Mouse (Mus musculus) CH12F3 (cell line): ENCODE measurements around the gene Rplp2.

Experiments
- in situ Hi-C: fragments of 300-500 bp; cut with MboI; formaldehyde crosslinking; loops from 2 replicates; pipeline ENCODE4 v1.14.3; 2020; ENCODE audit warnings: low sequenced_read_pairs

The Rplp2 gene

DNA sequence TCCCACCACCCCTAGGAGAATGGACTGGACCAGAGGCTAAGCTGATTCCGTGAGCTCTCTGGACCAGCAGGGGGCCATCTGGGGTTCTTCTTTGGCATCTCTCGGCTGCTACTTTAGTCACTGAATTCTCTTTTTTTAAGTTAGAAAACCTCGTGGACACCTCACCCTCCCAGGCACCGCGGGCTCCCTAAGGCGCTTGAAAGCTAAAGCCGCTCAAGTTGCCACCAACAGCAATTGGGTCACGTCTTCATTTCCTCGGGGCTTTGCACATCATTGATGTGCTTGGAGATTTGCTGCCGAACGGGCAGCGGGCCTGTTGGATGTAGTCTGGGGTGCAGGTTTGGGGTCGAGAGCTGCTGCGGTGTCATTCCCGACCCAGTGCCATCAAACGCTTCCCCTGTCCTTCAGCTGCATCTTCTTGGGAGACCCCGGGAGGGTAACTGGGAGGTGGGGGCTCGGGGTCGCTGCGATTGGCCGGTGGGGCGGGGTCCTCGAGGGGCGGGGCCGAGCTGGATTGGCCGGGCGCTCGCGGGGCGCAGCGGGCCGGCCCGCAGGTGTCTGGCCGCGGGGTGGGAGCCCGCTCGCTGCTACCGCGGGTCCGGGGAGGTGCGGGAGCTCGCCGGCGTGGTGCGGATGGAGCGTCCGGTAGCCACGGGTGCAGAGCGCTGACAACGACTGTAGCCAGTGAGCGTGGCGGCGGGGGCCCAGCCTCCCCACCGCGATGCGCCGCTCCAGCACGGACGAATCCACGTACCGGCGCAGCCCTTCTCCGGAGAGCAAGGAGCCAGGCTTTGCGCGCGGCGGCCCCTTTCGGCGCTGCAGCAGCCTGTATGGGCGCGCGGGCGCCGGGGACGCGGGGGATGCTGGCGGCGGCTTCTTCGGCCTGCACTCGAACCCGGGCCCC, 34.6 kb downstream of the Rplp2 start:
- in situ Hi-C loops, result no loop called here

DNA sequence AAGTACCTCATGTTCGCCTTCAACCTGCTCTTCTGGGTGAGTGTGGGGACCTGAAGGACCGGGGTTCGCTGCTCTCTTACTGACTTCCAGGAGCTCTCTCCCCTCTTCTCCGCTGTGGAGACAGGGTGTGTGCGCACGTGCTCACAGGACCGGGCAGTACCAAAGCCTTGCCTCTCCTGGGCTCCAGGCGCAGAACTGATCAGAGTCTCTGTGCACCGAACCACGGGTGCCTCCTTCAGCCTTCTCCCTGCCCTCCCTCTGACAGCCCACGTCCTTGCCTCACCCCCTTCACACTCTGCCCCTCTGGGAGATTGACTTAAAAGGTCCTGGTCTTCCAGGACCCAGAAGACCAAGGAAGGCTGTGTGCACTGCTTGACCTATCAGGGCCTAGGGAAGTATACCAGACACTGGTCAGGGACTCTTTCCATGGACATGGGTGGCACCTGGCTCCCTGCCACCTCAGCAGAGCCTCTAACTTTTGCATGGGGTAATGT, 35.4 kb downstream of the Rplp2 start:
- in situ Hi-C loops, result no loop called here

DNA sequence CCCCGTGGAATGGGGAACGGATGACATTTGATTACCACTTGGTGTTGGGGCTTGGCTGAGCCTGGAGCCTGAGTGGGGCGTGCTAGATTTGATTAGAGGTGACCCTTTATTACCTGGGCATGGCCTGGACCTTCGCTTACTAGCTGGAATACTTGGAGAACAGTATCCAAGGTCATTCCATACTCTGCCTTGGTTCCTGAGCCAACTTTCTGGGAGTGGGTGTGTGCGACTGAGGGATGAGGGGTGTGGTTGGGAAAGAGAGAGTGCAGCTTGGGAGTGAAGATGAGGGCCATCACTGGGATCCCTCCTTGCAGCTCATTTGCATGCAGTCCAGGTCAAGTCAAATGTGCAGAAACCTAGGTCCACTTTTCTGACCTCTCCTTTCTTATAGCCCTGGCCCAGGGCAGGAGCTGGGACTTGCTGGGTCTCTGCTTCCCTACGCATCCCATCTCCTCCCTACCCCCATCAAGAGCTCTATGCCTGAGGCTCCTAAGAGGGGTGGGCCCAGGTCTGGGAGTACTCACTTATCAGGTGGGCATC, 36.0 kb downstream of the Rplp2 start:
- in situ Hi-C loops, result no loop called here

DNA sequence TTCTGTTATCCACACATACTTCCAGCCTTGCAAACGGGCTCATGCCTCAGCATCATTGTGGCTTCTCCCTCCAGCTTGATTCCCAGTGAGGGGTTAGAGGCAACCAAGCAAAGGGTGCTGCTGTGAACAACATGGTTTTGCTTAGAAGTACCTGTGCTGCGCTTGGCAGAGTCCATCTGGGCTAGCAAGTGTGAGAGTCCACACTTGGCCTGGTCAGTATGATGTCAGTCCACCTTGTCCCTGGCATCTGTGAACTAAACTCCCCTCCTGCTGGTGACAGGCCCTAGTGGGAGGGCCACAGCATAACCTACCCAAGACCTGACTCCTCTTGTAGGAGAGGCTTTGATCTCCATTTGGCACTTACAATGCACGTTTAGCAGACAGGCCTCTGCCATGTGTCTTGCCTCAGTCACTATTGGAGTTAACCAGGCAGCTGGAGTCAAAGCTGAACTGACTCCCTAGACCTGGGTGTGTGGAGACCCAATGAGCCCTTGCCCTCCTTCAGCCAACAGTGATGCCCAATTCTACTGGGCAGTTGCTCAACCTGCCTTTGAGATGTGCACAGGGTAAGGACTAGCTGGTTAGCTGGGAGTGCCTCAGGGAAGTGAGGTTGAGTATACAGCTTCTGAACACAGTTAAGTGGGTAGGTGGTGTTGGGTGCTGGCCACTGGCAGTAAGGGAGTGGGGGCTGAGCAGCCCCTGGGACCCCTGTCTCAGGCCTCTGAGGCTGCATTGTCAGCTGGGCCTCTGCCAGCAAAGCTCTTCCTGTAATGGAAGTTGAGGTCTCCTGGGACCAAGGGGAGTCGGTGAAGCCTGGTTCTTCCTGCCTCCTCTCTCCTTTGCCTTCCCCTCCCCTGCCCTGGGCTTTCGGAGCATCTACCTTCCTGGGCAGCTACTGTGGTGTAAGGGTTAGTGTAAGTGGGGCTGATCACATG, 37.3 kb downstream of the Rplp2 start:
- in situ Hi-C loops, result loop anchor here (5.0 kb wide), 1 partner anchor 38 kb away; no protein-coding TSS in a partner anchor

DNA sequence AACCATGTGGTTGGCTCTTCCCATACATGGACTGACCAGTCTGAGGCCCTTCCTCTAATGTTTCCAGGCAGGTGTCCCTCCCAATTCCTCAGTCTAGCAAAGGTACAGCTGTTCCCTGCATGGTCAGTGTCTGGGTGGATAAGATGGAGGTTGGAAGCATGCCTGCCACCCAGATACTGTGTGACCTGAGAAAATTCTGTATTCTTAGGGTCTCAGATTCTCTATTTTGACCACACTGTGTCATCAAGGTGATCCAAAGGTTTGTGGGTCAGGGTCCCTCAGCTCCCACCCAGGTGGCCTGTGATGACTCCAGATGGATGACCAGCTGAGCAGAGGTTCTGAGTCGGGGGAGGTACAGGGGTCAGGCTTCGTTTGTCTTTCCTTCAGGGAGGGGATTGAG, 38.0 kb downstream of the Rplp2 start:
- in situ Hi-C loops, result loop anchor here (5.0 kb wide), 1 partner anchor 37 kb away; no protein-coding TSS in a partner anchor

DNA sequence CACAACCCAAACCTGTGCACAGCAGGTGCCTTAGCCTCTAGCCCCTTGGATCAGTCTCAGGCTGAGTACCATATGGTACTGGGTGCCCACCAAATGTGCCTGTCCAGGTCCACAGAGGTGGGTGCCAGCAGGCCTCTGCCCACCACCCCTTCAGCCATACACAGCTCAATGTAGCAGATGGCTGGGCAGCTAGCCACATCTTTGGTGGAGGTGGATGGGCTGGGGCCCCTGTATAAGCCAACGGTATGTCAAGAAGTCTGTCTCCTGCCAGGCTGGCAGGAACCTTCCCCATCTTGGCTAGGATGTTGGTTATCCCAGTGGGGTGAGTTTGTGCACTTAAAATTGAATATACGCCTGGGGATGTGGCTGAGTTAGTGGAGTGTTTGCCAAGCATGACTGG, 38.4 kb downstream of the Rplp2 start:
- in situ Hi-C loops, result loop anchor here (5.0 kb wide), 1 partner anchor 37 kb away; no protein-coding TSS in a partner anchor

GRCm38 (mm10) chr7:141486239-141486638, 39.1 kb downstream of the Rplp2 start:
- in situ Hi-C loops, result loop anchor here (5.0 kb wide), 1 partner anchor 36 kb away; no protein-coding TSS in a partner anchor

DNA sequence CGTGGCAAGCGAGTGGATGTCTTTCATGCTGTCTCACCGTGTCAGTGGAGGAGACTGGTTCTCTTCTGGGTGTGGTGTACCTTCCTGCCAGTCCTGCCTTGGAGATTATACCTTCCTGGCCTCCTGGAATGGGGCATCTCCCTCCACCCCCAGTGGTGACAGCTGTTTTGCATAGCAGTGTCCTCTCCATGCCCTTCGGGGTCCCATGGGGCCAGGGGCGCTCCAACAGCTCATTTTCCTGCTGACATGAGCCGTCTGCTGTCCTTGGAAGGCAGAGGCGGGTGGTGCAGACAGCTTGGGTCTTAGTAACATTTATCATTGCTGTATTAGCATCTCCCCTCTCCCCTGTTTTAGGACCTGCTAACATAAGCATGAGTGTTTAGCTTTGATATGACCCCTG, 40.0 kb downstream of the Rplp2 start:
- in situ Hi-C loops, result loop anchor here (5.0 kb wide), 1 partner anchor 35 kb away; no protein-coding TSS in a partner anchor

GRCm38 (mm10) chr7:141491151-141491550, 44.0 kb downstream of the Rplp2 start:
- in situ Hi-C loops, result no loop called here

GRCm38 (mm10) chr7:141492738-141493137, 45.6 kb downstream of the Rplp2 start:
- in situ Hi-C loops, result no loop called here

DNA sequence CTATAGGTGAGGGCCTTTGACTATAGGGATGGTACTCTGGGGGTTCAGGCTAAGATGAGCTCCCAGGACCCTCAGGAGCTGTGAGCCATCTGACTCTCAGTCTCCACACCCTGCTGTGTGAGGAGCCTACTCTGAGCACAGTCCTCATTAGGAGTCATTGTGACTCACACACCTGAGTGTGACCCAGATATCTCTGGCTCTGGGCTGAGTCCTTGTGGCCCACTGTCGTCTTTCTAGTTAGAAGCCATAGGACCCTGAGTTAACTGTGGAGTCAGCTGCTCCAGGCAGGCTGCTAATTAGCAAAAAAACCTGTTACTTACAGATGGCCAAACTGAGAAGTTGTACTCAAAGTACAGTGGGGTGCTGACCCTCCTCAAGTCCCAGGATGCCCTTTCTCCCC, 46.6 kb downstream of the Rplp2 start:
- in situ Hi-C loops, result no loop called here

DNA sequence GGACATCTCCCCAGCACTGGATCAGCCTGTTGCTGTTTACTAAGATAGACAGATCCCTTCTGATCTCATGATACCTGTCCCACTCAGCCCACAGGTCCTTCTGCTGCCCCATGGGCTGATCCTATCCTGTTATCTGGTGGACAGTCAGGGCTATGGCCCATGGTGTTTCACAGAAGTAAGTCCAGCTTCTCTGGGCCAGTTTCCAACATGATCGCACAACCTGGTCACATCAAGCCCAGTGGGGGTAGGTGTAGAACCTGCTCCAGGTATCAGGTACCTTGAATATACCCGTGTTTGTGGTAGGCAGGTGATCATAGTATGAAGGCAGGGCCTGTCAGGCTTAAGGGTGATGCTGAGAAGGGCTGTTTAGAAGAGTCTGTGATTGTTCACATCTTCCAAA, 48.2 kb downstream of the Rplp2 start:
- in situ Hi-C loops, result no loop called here

GRCm38 (mm10) chr7:141495940-141496339, 48.8 kb downstream of the Rplp2 start:
- in situ Hi-C loops, result no loop called here

DNA sequence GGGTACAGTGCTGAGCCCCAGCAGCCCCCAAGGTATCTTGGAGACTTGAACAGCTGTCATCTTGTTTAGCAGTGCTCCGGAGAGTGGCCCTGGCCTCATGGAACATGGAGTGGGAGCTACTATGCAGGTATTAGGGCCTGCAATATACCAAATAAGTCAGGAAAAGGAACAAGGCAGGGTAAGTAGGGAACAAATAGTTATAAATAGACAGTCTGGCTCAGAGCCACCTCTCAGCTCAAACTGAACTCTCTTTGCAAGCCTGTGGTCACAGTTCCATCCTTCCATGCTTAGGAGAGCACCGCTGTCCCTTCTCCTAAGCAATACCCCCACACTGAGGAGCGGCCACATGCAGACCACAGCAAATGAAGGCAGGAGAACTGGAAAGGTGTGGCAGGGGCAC, 50.4 kb downstream of the Rplp2 start:
- in situ Hi-C loops, result no loop called here
